Mouse (Mus musculus) activated CD4-positive, CD25-positive, alpha-beta regulatory T cell, adult 4 months (primary cell): Measurements from ENCODE around the gene Phc3. TPM values are rescaled to one million over a fixed set of nuclear protein-coding genes. Genes with fewer than 3 reads are reported as not detected.
A peak's percentile ranks its signal among the peaks of the same experiment; 100 is the strongest.

Experiments used
- ATAC-seq: one replicate; pipeline ENCODE4 v1.8.0; 2017
- polyA plus RNA-seq, 2 experiments: library from polyadenylated mRNA; unstranded; fragments of 100-300 nt; shearing (Covaris generic); gene quantifications; one replicate each; pipeline ENCODE4 v1.2.1; 2017

The Phc3 gene
- polyA plus RNA-seq, 2 experiments from 2014 or later: 45.9 to 48.0 TPM

- ATAC-seq: no peak
These were observed 7.9 kb upstream of the Phc3 start for GRCm38 (mm10) chr3:30976991-30977603.

- peak; percentile 79 for ATAC-seq
These were observed 6.0 kb upstream of the Phc3 start for GRCm38 (mm10) chr3:30975102-30975754.

GRCm38 (mm10) chr3:30968531-30969092 lies 603 bp downstream of the Phc3 start:
- peak; percentile 34 for ATAC-seq

- peak; percentile 71 for ATAC-seq
These were observed 3.6 kb downstream of the Phc3 start for GRCm38 (mm10) chr3:30965644-30966043.

GRCm38 (mm10) chr3:30964216-30964615 lies 5.0 kb downstream of the Phc3 start:
- ATAC-seq: no peak

GRCm38 (mm10) chr3:30963100-30963499 lies 6.1 kb downstream of the Phc3 start:
- no peak for ATAC-seq

GRCm38 (mm10) chr3:30959868-30960831 lies 9.1 kb downstream of the Phc3 start:
- no peak for ATAC-seq

GRCm38 (mm10) chr3:30958709-30959108 lies 10.5 kb downstream of the Phc3 start:
- ATAC-seq: no peak

GRCm38 (mm10) chr3:30956327-30956726 lies 12.9 kb downstream of the Phc3 start:
- no peak for ATAC-seq

- peak; percentile 88 for ATAC-seq
These were observed 16.7 kb downstream of the Phc3 start for GRCm38 (mm10) chr3:30952273-30953070.

GRCm38 (mm10) chr3:30951652-30952051 lies 17.6 kb downstream of the Phc3 start:
- ATAC-seq: peak; percentile 42

GRCm38 (mm10) chr3:30934384-30934783 lies 34.8 kb downstream of the Phc3 start:
- ATAC-seq: no peak

GRCm38 (mm10) chr3:30929828-30930227 lies 39.4 kb downstream of the Phc3 start:
- peak; percentile 96 for ATAC-seq

GRCm38 (mm10) chr3:30927664-30928063 lies 41.6 kb downstream of the Phc3 start:
- no peak for ATAC-seq

GRCm38 (mm10) chr3:30917160-30917559 lies 52.1 kb downstream of the Phc3 start:
- ATAC-seq: no peak

- no peak for ATAC-seq
These were observed 64.6 kb downstream of the Phc3 start for GRCm38 (mm10) chr3:30904658-30905057.

- no peak for ATAC-seq
These were observed 69.8 kb downstream of the Phc3 start for GRCm38 (mm10) chr3:30899407-30899806.

GRCm38 (mm10) chr3:30896721-30897120 lies 72.5 kb downstream of the Phc3 start:
- ATAC-seq: no peak

- no peak for ATAC-seq
These were observed 80.2 kb downstream of the Phc3 start for GRCm38 (mm10) chr3:30889014-30889413.

- ATAC-seq: no peak
These were observed 81.8 kb downstream of the Phc3 start for GRCm38 (mm10) chr3:30887449-30887848.

- ATAC-seq: no peak
These were observed 92.5 kb downstream of the Phc3 start for GRCm38 (mm10) chr3:30876709-30877108.

- ATAC-seq: no peak
These were observed 99.2 kb downstream of the Phc3 start for GRCm38 (mm10) chr3:30869995-30870394.
